Mouse (Mus musculus) CH12.LX (cell line): Measurements from ENCODE around the gene Micu2.

Source experiments
- CHD2 ChIP-seq: IDR thresholded peaks from 2 replicates; pipeline ENCODE4 v1.6.1; 2011; ENCODE audit warnings: low read length, improper control_type of control experiment
- CTCF ChIP-seq, 2 experiments: IDR thresholded peaks in 1 of 2; conservative IDR thresholded peaks in 1 of 2; 2 replicates each; pipeline ENCODE4 v1.5.1; 2011 to 2012; ENCODE audit warnings: low read depth in 2 of 2, low read length in 2 of 2, improper control_type of control experiment in 1 of 2, inconsistent platforms in 1 of 2, mild to moderate bottlenecking in 1 of 2, moderate library complexity in 1 of 2
- E2F4 ChIP-seq: IDR thresholded peaks from 2 replicates; pipeline ENCODE4 v1.6.1; 2011; ENCODE audit warnings: low read depth, low read length, improper control_type of control experiment; ENCODE audit not compliant: insufficient replicate concordance
- HCFC1 ChIP-seq: IDR thresholded peaks from 2 replicates; pipeline ENCODE4 v1.6.1; 2012; ENCODE audit warnings: low read depth, mild to moderate bottlenecking, inconsistent platforms, low read length, improper control_type of control experiment
- MYC ChIP-seq: IDR thresholded peaks from 2 replicates; pipeline ENCODE4 v1.6.1; 2011; ENCODE audit warnings: low read depth, mild to moderate bottlenecking, improper control_type of control experiment, low read length
- POLR2A ChIP-seq: IDR thresholded peaks from 2 replicates; pipeline ENCODE4 v1.6.1; 2011; ENCODE audit warnings: low read depth, mild to moderate bottlenecking, improper control_type of control experiment, low read length
- TBP ChIP-seq: conservative IDR thresholded peaks from 2 replicates; pipeline ENCODE4 v1.6.1; 2011; ENCODE audit warnings: low read depth, low read length, improper control_type of control experiment
- USF1 ChIP-seq: IDR thresholded peaks from 2 replicates; pipeline ENCODE4 v1.6.1; 2014; ENCODE audit warnings: low read depth, mild to moderate bottlenecking, inconsistent platforms, low read length, improper control_type of control experiment

DNA sequence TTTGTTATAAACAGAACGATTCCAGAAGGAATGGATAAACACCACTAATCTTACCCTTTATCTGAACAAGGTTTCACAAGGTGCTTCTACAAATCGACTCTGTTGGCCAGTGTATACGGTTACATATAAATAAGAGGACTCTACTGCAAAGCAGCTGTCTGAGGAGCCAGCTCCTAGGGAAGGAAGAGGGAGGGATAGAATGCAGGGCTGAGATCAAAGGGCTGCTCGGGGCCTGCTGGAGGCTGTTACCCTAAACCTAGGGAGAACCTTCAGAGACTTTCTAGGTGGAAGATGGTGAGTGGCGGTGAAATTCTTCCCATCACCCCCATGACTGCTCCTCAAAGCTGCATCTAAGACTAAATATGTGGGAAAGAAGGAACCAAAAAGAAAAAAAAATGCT is 20.9 kb downstream of the Micu2 start:
- TF ChIP-seq E2F4 (no peak), CHD2 (no peak), TBP (no peak), USF1 (no peak), MYC (no peak), POLR2A (no peak), CTCF (conservative IDR thresholded peaks at IDR 0.05 in 1 of 2, IDR thresholded peaks at IDR 0.05 in 1 of 2; ENCODE audit: low read depth in 2 of 2, low read length in 2 of 2) (no peak), HCFC1 (no peak)
